Mouse (Mus musculus): ENCODE data around the gene Tmem207.

Tmem207 gene

DNA sequence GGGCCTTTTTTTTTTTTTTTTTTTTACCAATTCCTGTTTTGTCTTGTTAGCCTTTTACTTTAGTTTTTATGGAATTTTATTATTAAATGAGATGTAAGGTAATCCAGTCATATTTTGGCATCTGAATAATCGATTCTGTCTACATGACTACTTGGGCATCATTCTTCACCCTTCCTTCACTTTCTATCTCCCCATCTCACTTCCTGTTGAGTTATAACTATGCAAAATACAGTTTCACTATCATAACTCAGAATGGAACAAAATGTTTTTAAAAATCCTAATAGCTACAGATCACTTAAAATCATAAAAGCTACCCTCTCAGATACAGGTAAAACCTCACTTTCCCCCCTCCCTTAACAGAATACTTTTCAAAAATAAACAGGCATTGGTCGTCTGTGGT, 70.4 kb downstream of the Tmem207 start:
- DNase-seq (ENCODE audit: low read depth, low spot score): no peak

DNA sequence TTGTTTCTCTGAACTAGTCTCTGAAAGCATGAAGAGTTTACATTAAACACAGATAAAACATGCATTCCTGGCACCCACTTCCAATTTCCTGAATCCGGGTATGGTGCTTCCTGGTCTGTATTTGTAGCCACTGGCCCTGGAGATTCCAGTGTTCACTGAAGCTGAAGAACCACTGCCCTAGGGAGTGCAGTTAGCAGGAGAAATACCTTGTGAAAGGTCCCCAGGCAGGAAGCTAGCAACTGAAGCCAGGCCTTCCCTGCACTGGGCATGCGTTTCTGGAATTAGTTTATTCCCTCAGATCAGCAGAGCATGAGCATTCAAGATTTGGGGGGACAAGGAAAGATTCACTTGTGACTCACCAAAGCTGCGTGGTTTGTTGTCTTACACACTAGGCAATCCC, 72.4 kb downstream of the Tmem207 start:
- DNase-seq (ENCODE audit: low read depth, low spot score): no peak
